Mouse (Mus musculus) liver, adult 2 months (tissue): ENCODE measurements at regions not wholly inside any gene's neighbourhood (a gene's known extent, or its start where the extent isn't known, plus 50 kb on each side); places are given as distances from the start of the nearest gene placed in this dataset.

Source experiments
- CTCF ChIP-seq: fragments of 200-500 bp; IDR thresholded peaks from 2 replicates; pipeline ENCODE4 v1.5.1; 2011; ENCODE audit warnings: low read depth, low read length, control low read depth
- POLR2A ChIP-seq: fragments of 200-500 bp; IDR thresholded peaks from 2 replicates; pipeline ENCODE4 v1.6.1; 2011; ENCODE audit warnings: low read length, control low read depth; ENCODE audit not compliant: insufficient read depth; ENCODE audit errors: extremely low read depth

DNA sequence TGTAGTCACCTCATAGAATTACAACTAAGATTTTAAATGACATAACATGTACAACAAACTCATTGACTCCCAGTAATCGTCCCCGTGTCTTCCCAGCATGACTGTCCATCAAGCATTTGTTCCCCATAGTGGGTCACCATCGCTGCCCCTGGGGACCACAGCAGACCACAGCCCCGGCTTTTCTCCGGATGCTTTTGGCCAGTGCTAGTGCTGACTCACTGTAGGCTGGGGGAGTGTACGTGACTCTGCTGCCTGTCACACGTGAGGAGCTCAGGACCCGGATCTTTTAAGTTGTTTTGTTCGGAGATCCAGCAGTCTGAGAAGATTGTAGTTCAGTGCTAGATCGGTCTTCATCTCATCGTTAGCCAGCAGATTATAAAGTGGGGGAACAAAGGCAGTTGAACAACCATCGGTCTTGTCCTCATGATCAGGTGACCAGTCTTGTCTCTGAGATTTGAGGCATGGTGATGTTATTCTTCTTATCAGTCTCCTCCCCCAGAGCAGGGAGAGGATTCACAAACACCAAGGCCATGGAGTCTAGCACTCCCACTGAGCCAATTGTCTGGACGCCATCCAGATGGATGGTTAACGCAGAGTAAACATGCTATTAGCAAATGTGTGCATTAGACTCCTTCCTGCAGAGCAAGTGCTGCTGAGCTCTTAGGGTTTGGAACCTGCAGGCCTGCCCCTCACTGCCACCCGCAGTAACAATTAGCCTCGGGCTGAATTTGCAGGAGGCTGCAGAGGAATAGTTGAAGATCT is 87.2 kb upstream of the Tspan5 start:
- TF ChIP-seq CTCF (no peak), POLR2A (no peak)
